Mouse (Mus musculus): ENCODE measurements around the gene Nsun3.

DNA sequence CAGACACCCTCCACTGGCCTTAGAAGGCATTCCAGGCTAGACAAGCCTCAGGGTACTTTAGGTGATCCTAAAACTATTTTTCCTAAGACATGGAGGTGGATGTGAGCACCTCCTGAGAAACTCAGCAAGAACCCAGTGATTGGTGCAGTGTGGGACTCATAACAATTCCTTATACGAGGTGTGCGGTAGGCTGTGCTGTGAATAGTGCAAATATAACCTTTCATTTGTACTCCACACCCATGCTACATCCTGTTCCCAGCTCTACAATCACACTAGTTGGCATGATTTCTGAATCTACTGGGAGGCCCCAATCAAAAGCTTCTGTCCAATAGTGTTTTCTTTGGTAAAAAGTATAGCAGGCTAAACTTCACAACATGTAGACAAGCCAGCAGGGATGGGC is 45.4 kb upstream of the Nsun3 start:
- TF ChIP-seq CTCF (IDR thresholded peaks at IDR 0.05; ENCODE audit: low read depth, low read length), result no peak
- no peak for TF ChIP-seq POLR2A (IDR thresholded peaks at IDR 0.05; ENCODE audit: extremely low read depth, insufficient read depth, low read length)
